Mouse (Mus musculus) G1E (cell line): ENCODE results near the gene Arxes2. TPM values are rescaled to one million over a fixed set of nuclear protein-coding genes. Genes with fewer than 3 reads are reported as not detected.
"Not testable (repeated sequence)": the region's sequence is repeated elsewhere in the genome, so short reads cannot be mapped to it uniquely, and the experiment has no call there.

Experiments used
- ATAC-seq: 2 replicates; pipeline ENCODE4 v1.8.0; 2016; ENCODE audit warnings: mild to moderate bottlenecking; ENCODE audit not compliant: insufficient number of reproducible peaks, poor library complexity, low FRiP score, severe bottlenecking; ENCODE audit errors: extremely low read depth
- DNase-seq: peaks from one replicate; pipeline ENCODE4 v3.0.0; 2012; ENCODE audit warnings: low spot score
- H3K27me3 ChIP-seq: 2 replicates; pipeline ENCODE4 v1.6.1; 2012; ENCODE audit warnings: mild to moderate bottlenecking, low read length, inconsistent platforms; ENCODE audit not compliant: insufficient read depth
- H3K36me3 ChIP-seq: replicated peaks from 2 replicates; pipeline ENCODE3; 2012; ENCODE audit warnings: mild to moderate bottlenecking, inconsistent platforms
- H3K4me1 ChIP-seq: 2 replicates; pipeline ENCODE4 v1.6.1; 2012; ENCODE audit warnings: low read depth, low read length, inconsistent platforms, mixed read lengths; ENCODE audit not compliant: insufficient read depth
- H3K4me3 ChIP-seq: 2 replicates; pipeline ENCODE4 v1.5.1; 2012; ENCODE audit warnings: low read depth, mild to moderate bottlenecking, inconsistent platforms, low read length, moderate library complexity, mixed read lengths
- H3K9me3 ChIP-seq: replicated peaks from 2 replicates; pipeline ENCODE4 v1.6.1; 2012; ENCODE audit warnings: inconsistent platforms
- CTCF ChIP-seq: IDR thresholded peaks from 2 replicates; pipeline ENCODE4 v1.5.1; 2012; ENCODE audit warnings: low read depth, low read length, inconsistent platforms, mixed read lengths
- GATA1 ChIP-seq: IDR thresholded peaks from 2 replicates; pipeline ENCODE4 v1.6.1; 2012; ENCODE audit warnings: borderline replicate concordance, low read length, inconsistent platforms, mixed read lengths
- GATA2 ChIP-seq: IDR thresholded peaks from 2 replicates; pipeline ENCODE4 v1.6.1; 2012; ENCODE audit warnings: low read depth, low read length, inconsistent platforms, borderline replicate concordance
- POLR2AphosphoS5 ChIP-seq: IDR thresholded peaks from 2 replicates; pipeline ENCODE4 v1.6.1; 2012; ENCODE audit warnings: low read depth, low read length, inconsistent platforms; ENCODE audit not compliant: insufficient replicate concordance
- TAL1 ChIP-seq: conservative IDR thresholded peaks from 2 replicates; pipeline ENCODE4 v1.6.1; 2012; ENCODE audit warnings: low read depth, low read length, inconsistent platforms, mixed read lengths
- polyA plus RNA-seq: library from polyadenylated mRNA; stranded (reverse); fragments of >175 nt; gene quantifications from 2 replicates; pipeline ENCODE4 v1.2.3, GENCODE M21; 2012
- total RNA-seq, 2 experiments: library from RNA; stranded (forward) in 1 of 2; stranded (reverse) in 1 of 2; fragments of 200-1000 nt in 1 of 2; fragments of >200 nt in 1 of 2; fragmentation: Nextera tagmentation in 1 of 2; gene quantifications; 2 replicates each; pipeline ENCODE4 v1.2.3; 2014 to 2017

The Arxes2 gene
- total and polyA plus RNA-seq, 3 experiments: 8.4 to 13.5 (median 9.0) TPM

DNA sequence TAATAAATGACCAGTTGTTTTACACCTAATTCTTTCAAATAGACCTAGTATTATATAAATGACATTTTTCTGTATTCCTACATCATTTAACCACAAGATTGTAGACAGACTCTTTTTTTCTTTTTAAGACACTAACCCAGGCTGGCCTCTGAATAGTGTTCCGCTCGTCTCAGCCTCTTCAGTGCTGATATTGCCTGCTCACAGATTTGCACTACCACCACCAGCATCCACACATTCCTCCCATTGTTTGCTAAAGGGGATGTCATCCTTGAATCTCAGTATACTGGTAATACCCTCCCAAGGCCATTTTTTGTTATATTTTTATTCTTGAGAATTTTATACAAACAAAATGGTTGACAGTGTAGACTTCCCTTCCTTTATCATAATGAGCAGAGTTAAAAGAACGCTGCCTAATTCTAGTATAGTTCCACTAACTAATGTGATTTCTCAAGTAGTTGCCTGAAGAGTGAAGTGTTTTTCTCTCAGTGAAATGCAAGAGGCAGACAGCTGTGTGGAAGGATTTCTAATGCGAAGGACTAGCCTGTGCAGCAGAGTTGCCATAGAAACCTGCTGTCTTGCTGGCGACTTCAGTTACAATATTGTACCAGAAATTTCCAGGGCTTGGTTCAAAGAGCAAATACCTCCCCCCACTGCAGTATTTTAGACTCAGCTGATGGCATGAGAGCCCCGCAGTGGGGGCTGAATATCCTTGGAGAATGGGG, 8.9 kb upstream of the Arxes2 start:
- ATAC-seq: no peak
- H3K27me3 ChIP-seq: no peaks in the 10 kb centered on the region
- no peaks in the 10 kb centered on the region for H3K9me3 ChIP-seq
- no peaks in the 10 kb centered on the region for H3K4me1 ChIP-seq
- TF ChIP-seq POLR2AphosphoS5 (no peak), GATA1 (no peak), CTCF (no peak), TAL1 (no peak), GATA2 (no peak)
- H3K4me3 ChIP-seq: no peak overlapping the region
- DNase-seq: no peak
- H3K36me3 ChIP-seq: no peaks in the 10 kb centered on the region

DNA sequence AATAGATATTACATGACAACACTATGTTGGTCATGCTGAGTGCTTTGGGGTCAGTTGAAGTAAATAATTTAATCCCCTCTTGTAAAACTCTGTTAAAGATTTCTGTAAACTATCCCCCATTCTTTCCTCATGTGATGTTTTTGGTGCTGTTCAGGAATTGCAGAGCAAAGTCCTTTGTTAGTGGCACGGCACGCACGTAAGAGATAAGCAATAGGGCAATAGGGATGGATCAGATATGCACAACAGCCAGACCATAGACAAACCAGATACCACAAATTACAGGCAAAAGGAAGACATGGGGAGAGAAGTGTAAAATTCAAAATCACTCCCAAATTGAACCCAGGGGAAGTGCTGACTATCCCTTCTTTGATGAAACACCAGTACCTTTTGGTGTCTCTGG, 7.4 kb upstream of the Arxes2 start:
- ATAC-seq: no peak
- DNase-seq: no peak
- H3K4me1 ChIP-seq: no peaks in the 10 kb centered on the region
- no peaks in the 10 kb centered on the region for H3K9me3 ChIP-seq
- H3K36me3 ChIP-seq: no peaks in the 10 kb centered on the region
- TF ChIP-seq CTCF (no peak), TAL1 (no peak), GATA1 (no peak), POLR2AphosphoS5 (no peak), GATA2 (no peak)
- no peaks in the 10 kb centered on the region for H3K27me3 ChIP-seq
- no peak overlapping the region for H3K4me3 ChIP-seq

DNA sequence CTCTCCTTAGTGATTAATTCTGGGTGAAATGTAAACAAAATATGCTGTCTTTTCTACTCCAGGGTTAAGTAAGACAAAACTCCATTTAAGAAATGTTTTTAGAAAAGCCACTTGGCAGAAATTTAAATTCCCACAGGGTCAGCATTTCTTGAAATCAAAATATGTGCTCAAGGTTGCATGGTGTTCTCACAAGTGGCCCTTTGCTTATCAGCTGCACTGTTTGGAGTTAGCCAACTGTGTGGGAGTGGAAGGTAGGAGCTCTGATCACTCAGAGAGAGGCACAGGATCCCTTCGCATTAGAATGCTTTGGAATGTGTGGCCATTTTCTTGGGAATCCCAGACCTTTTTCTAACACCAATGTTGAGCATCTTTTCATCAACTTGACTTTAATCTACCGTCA, 3.0 kb upstream of the Arxes2 start:
- TF ChIP-seq GATA1 (no peak), TAL1 (no peak), POLR2AphosphoS5 (no peak), GATA2 (no peak), CTCF (no peak)
- ATAC-seq: no peak
- H3K4me1 ChIP-seq: no peaks in the 10 kb centered on the region
- DNase-seq: no peak
- H3K27me3 ChIP-seq: no peaks in the 10 kb centered on the region
- H3K36me3 ChIP-seq: no peaks in the 10 kb centered on the region
- no peak overlapping the region for H3K4me3 ChIP-seq
- no peaks in the 10 kb centered on the region for H3K9me3 ChIP-seq

DNA sequence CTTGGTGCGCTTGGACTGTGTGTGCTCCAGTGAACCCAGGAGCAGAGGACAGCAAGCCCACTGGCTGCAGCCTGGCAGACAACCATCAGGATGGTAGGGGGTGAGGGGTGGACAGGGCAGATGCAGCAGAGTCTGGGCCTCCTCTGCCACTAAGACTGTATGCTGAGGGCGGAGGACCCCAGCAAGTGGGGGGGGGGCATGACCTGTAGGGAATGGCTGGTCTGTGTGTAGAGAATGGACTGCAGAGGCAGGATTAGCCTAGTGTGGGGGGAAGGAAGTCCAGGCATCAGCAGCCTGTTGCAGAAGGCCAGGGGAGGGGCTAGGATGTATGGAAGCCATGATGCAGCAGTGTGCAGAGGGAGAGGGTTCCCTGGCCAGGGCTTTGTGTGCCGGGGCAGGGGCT, 431 bp upstream of the Arxes2 start:
- H3K4me1 ChIP-seq, DNase-seq, H3K27me3 ChIP-seq, H3K36me3 ChIP-seq, H3K4me3 ChIP-seq, H3K9me3 ChIP-seq: not testable (repeated sequence)
- ATAC-seq: peak; percentile 49

DNA sequence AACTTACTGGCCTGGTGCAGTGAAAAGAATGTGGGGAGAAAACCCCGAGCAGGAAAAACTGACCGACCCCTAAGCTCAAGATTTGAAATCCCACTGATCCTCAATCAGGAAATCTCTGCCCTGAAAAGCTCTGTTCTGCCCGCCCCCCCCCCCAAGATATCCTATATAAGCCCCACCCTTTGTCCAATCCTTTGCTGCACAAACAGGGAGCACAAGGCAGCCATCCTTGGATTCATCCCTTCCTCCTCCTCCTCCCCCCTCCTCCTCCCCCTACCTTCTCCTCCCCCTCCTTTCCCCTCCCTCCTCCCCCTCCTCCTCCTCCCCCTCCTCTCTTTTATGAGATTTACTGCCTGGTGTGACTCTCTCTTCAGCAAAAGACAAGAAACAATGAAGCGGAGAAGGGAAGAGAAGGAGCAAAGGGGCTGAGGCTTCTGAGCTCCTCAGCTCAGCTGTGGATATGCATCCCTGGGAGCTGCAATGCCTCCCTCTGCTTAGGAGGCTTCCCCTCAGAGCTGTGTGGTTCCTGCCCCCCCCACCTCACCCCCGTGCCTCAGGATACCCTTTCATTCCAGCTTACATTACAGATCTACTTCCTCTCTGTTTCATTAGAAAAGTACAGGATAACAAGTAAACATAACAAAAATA, 13.7 kb downstream of the Arxes2 start:
- Histone ChIP-seq H3K4me3 (no peak overlapping the region), H3K27me3 (peaks cover 4% of the 10 kb centered on the region; the same call in 1 of the 2 replicates), H3K4me1 (no peaks in the 10 kb centered on the region), H3K36me3 (no peaks in the 10 kb centered on the region), H3K9me3 (no peaks in the 10 kb centered on the region)
- no peak for TF ChIP-seq GATA2
- ATAC-seq (no peak), DNase-seq (no peak)

DNA sequence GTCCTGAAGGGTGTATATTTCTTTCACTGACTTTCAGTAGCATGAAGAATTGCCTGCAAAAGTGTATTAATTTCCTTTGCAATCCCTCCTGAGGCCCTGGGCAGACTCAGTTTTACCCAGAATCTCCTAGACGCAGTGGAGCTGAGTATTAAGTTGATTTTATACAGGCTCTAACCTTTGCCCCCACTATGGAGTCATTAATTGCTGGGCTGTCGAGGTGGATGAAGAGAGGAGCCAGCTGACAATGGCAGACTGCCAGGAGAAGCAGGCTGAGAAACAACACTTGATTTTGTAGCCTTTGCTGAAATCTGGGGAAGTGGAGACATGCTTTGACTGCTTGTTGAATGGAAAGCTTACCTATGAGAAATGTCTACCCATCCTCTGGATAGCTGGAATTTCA, 20.8 kb downstream of the Arxes2 start:
- ATAC-seq (no peak), DNase-seq (no peak)
- TF ChIP-seq TAL1: no peak
- no peak for TF ChIP-seq GATA1
- TF ChIP-seq CTCF: no peak
- no peak for TF ChIP-seq POLR2AphosphoS5
- no peak for TF ChIP-seq GATA2
- Histone ChIP-seq H3K27me3 (peaks cover 4% of the 10 kb centered on the region; the same call in 1 of the 2 replicates), H3K4me3 (no peak overlapping the region), H3K4me1 (no peaks in the 10 kb centered on the region), H3K9me3 (no peaks in the 10 kb centered on the region), H3K36me3 (no peaks in the 10 kb centered on the region)
